Mouse (Mus musculus) adrenal gland, adult 18-20 months (tissue): ENCODE measurements around the gene Ttyh3. TPM values are rescaled to one million over a fixed set of nuclear protein-coding genes. Genes with fewer than 3 reads are reported as not detected.

Experiments
- DNase-seq, 2 experiments: peaks; one replicate each; pipeline ENCODE4 v3.0.0; 2021 to 2022; ENCODE audit warnings: low spot score in 2 of 2
- total RNA-seq, 2 experiments: library from RNA; stranded (reverse); gene quantifications; 1 replicate in 1 of 2; 2 replicates in 1 of 2; pipeline ENCODE4 v1.2.3; 2021

Ttyh3 gene
- total RNA-seq, 2 experiments from 2014 or later = 26.5 to 70.6 TPM

- peak in 1 of 2 experiments; percentile 16 for DNase-seq
Observed at GRCm38 (mm10) chr5:140582995-140583731, 65.7 kb downstream of the Ttyh3 start.

GRCm38 (mm10) chr5:140581569-140581968, 67.3 kb downstream of the Ttyh3 start:
- no peak for DNase-seq

- no peak for DNase-seq
Observed at GRCm38 (mm10) chr5:140579771-140580170, 69.1 kb downstream of the Ttyh3 start.

GRCm38 (mm10) chr5:140579221-140579620, 69.6 kb downstream of the Ttyh3 start:
- no peak for DNase-seq

GRCm38 (mm10) chr5:140575381-140575866, 73.4 kb downstream of the Ttyh3 start:
- DNase-seq = peak in 1 of 2 experiments; percentile 34

- no peak for DNase-seq
Observed at GRCm38 (mm10) chr5:140572611-140573010, 76.2 kb downstream of the Ttyh3 start.

GRCm38 (mm10) chr5:140571673-140572072, 77.2 kb downstream of the Ttyh3 start:
- DNase-seq = peak in 1 of 2 experiments; percentile 56

GRCm38 (mm10) chr5:140571201-140571600, 77.6 kb downstream of the Ttyh3 start:
- no peak for DNase-seq

Other genes starting within 250 kb of the Ttyh3 start
- 100 to 1,000 TPM; 162 to 184 TPM for gene Eif3b, start 229.7 kb downstream of the Ttyh3 start, total RNA-seq
- under 1 TPM; 0.13 to 0.16 TPM for gene Gm4869, start 203.4 kb downstream of the Ttyh3 start, total RNA-seq
- 10 to 100 TPM in 1 of 2 experiments, 1 to 10 TPM in 1; 6.3 to 10.6 TPM for gene Chst12, start 143.5 kb downstream of the Ttyh3 start, total RNA-seq
- gene Grifin, start 84.0 kb downstream of the Ttyh3 start, total RNA-seq = not detected
- gene Lfng, start 41.7 kb downstream of the Ttyh3 start, total RNA-seq = 10 to 100 TPM in 1 of 2 experiments, 1 to 10 TPM in 1; 9.8 to 12.3 TPM
- 10 to 100 TPM; 11.4 to 14.3 TPM for gene Iqce, start 53.3 kb upstream of the Ttyh3 start, total RNA-seq
- gene Brat1, start 56.0 kb upstream of the Ttyh3 start, total RNA-seq = 10 to 100 TPM; 12.7 to 14.9 TPM
- 1 to 10 TPM in 1 of 2 experiments, under 1 TPM in 1; 0.17 to 1.5 TPM for gene Amz1, start 75.1 kb upstream of the Ttyh3 start, total RNA-seq
- gene Gna12, start 181.4 kb upstream of the Ttyh3 start, total RNA-seq = 100 to 1,000 TPM; 106 to 124 TPM